Mouse (Mus musculus) forebrain, embryonic 13.5 days (tissue): ENCODE measurements around the gene Samd3. TPM values are rescaled to one million over a fixed set of nuclear protein-coding genes. Genes with fewer than 3 reads are reported as not detected.

Experiments
- ATAC-seq: fragments of 200-750 bp; cut with Nextera tagmentation; 2 replicates; pipeline ENCODE4 v1.8.0; 2017
- H3K27ac ChIP-seq: fragments of 300-500 bp; sonication (generic); 2 replicates; pipeline ENCODE4 v1.5.1; 2015; ENCODE audit warnings: inconsistent platforms, mild to moderate bottlenecking, moderate library complexity
- H3K27me3 ChIP-seq: fragments of 300-500 bp; sonication (generic); 2 replicates; pipeline ENCODE4 v1.6.1; 2015; ENCODE audit warnings: mild to moderate bottlenecking, inconsistent platforms
- H3K36me3 ChIP-seq: fragments of 300-500 bp; sonication (generic); 2 replicates; pipeline ENCODE4 v1.6.1; 2015; ENCODE audit warnings: mild to moderate bottlenecking, inconsistent platforms; ENCODE audit not compliant: poor library complexity, severe bottlenecking
- H3K4me1 ChIP-seq: fragments of 300-500 bp; sonication (generic); 2 replicates; pipeline ENCODE4 v1.6.1; 2015; ENCODE audit warnings: inconsistent platforms
- H3K4me2 ChIP-seq: fragments of 300-500 bp; sonication (generic); 2 replicates; pipeline ENCODE4 v1.6.1; 2015; ENCODE audit warnings: inconsistent platforms, mild to moderate bottlenecking, moderate library complexity
- H3K4me3 ChIP-seq: fragments of 300-500 bp; sonication (generic); 2 replicates; pipeline ENCODE4 v1.5.1; 2015; ENCODE audit warnings: mild to moderate bottlenecking, inconsistent platforms
- H3K9ac ChIP-seq: fragments of 300-500 bp; sonication (generic); 2 replicates; pipeline ENCODE4 v1.6.1; 2015; ENCODE audit warnings: mild to moderate bottlenecking, inconsistent platforms
- H3K9me3 ChIP-seq: fragments of 300-500 bp; sonication (generic); replicated peaks from 2 replicates; pipeline ENCODE4 v1.6.1; 2016; ENCODE audit warnings: inconsistent platforms
- WGBS: fragments of 180-500 bp; shearing (Covaris S2); methylation state at CpG from one replicate; pipeline ENCODE4 v1.1.7; 2015; 5-methylcytosine and 5-hydroxymethylcytosine counted together
- polyA plus RNA-seq: library from polyadenylated mRNA; unstranded; fragments of >200 nt; fragmentation: Nextera tagmentation; extraction: Ambion mirVana; gene quantifications from 2 replicates; pipeline ENCODE4 v1.2.1, GENCODE M21; 2015

The Samd3 gene
- polyA plus RNA-seq, 1 experiment from 2014 or later = 10.6 TPM

GRCm38 (mm10) chr10:26244466-26244865 lies 15.0 kb downstream of the Samd3 start:
- no peak for ATAC-seq
- no peak overlapping the region for H3K4me3 ChIP-seq
- no peaks in the 10 kb centered on the region for H3K36me3 ChIP-seq
- no peaks in the 10 kb centered on the region for H3K27me3 ChIP-seq
- H3K4me1 ChIP-seq = no peaks in the 10 kb centered on the region
- 94% methylated on average over 6 of the region's 6 CpGs for WGBS
- H3K9ac ChIP-seq = no peak overlapping the region
- H3K27ac ChIP-seq = no peak overlapping the region
- no peaks in the 10 kb centered on the region for H3K9me3 ChIP-seq
- H3K4me2 ChIP-seq = no peak overlapping the region

DNA sequence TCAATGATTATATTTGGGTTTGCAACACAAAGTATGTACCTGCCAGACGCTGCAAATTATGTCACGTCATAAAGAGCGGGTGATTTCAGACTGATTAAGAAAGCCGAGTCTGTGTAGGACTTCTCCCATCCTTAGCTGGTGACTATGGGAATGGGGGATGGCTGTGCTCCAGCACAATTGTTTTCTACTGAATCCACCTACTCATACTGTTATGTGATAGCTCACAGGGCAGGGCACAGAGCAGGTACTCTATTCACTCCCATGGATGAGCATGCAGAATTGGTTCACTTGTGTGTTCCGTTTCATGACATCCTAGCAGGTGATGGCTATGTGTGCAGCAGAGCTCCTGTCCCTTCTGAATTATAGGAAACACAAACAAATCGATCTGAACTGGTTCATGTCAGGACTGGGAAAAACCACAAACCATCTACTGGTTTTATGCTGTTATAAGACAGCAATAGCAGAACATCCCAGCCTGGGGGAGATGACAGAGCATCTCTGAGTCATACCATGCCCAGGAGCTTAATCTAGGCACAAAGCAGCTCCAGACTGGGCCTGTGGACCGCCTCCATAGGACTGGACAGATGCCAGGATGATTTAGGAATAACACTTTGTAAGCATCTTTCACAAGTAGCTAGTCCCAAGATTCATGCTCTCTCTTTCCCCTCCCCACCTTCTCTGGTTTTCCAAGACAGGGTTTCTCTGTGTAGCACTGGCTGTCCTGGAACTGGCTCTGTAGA lies 20.1 kb downstream of the Samd3 start:
- Histone ChIP-seq H3K36me3 (no peaks in the 10 kb centered on the region), H3K27me3 (no peaks in the 10 kb centered on the region), H3K4me3 (no peak overlapping the region), H3K9ac (no peak overlapping the region), H3K9me3 (no peaks in the 10 kb centered on the region), H3K27ac (no peak overlapping the region), H3K4me2 (no peak overlapping the region), H3K4me1 (no peaks in the 10 kb centered on the region)
- no peak for ATAC-seq
- WGBS = 85% methylated on average over 7 of the region's 7 CpGs

DNA sequence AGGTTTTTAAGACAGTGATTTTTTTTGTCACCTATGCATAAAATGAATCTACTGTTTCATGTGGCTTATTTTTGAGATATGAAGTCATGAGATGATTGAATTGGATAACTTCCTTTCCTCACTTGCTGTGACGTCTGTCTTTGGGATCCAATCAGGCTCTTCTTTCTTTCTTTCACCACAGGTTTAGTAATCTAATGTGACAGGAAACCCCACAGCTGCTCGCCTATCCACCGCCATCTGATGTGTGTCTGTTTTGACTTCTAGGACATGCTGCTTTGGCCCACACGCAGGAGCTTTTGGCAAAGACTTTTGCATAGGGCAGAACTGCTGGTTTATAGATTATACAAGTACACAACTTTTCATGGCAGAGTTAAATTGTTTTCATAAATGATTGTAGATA lies 30.4 kb downstream of the Samd3 start:
- Histone ChIP-seq H3K36me3 (no peaks in the 10 kb centered on the region), H3K9ac (no peak overlapping the region), H3K9me3 (no peaks in the 10 kb centered on the region), H3K27ac (no peak overlapping the region), H3K27me3 (no peaks in the 10 kb centered on the region), H3K4me3 (no peak overlapping the region), H3K4me1 (no peaks in the 10 kb centered on the region), H3K4me2 (no peak overlapping the region)
- WGBS = 84% methylated on average over 4 of the region's 4 CpGs
- ATAC-seq = no peak

DNA sequence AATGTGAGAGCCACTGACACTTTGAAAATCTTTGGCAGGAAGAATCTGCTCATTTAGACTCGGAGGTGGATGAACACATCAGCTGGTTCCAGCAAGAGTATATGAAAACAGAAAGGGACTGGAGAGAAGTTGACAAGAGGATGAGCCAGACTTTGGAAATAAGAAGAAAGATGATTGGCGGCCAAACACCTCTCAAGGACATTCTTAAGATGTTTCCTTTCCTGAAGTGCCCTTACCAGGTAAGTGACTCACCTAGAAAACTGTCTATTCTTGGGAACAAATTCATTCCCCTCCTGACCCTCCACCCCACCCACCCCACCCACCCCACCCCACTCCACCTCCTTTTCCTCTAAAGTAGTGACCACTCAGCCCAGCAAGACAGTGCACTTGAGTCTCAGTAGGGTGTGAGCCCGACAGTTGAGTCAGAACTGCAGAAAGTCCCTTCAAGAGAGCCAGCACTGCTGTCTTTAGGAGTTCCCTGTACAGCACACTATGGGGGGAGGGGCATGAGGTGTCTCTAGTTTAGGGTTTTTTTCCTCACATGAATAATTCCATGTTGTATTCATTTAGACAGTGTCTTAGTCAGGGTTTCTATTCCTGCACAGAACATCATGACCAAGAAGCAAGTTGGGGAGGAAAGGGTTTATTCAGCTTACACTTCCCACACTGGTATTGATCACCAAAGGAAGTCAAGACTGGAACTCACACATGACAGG lies 34.4 kb downstream of the Samd3 start:
- Histone ChIP-seq H3K9ac (no peak overlapping the region), H3K36me3 (no peaks in the 10 kb centered on the region), H3K9me3 (no peaks in the 10 kb centered on the region), H3K4me1 (no peaks in the 10 kb centered on the region), H3K4me2 (no peak overlapping the region), H3K27me3 (no peaks in the 10 kb centered on the region), H3K4me3 (no peak overlapping the region), H3K27ac (no peak overlapping the region)
- WGBS = 85% methylated on average over 3 of the region's 3 CpGs
- ATAC-seq = no peak

DNA sequence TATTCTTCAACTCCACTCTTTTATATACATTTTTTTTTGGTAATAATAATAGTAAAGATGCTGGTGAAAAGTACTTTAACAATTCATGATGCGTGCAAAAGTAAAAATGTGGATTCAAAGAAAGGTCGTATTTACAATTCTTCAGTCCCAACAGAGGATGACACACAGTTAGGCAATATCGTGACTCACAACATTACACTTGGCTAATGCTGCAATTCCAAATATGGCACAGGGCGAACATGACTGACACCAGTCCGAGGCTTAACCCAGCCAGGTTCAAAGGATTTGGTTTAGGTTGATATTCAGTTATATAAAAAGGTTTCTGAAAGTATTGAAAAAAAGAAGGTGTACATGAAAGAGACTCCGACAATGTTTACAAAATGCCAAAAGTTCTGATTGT lies 45.9 kb downstream of the Samd3 start:
- Histone ChIP-seq H3K9me3 (no peaks in the 10 kb centered on the region), H3K27me3 (no peaks in the 10 kb centered on the region), H3K4me1 (no peaks in the 10 kb centered on the region), H3K27ac (no peak overlapping the region), H3K4me2 (no peak overlapping the region), H3K36me3 (peaks cover 38% of the 10 kb centered on the region), H3K4me3 (no peak overlapping the region), H3K9ac (no peak overlapping the region)
- WGBS = 96% methylated on average over 6 of the region's 6 CpGs
- ATAC-seq = no peak

- Histone ChIP-seq H3K9ac (no peak overlapping the region), H3K4me1 (no peaks in the 10 kb centered on the region), H3K9me3 (no peaks in the 10 kb centered on the region), H3K27ac (no peak overlapping the region), H3K27me3 (no peaks in the 10 kb centered on the region), H3K36me3 (peaks cover 49% of the 10 kb centered on the region), H3K4me2 (no peak overlapping the region), H3K4me3 (no peak overlapping the region)
- 56% methylated on average over 8 of the region's 8 CpGs for WGBS
- ATAC-seq = 0 out of 2 replicates have a peak, but pooled peaks have one; percentile 19
These were observed 50.5 kb downstream of the Samd3 start for GRCm38 (mm10) chr10:26280009-26280408.

DNA sequence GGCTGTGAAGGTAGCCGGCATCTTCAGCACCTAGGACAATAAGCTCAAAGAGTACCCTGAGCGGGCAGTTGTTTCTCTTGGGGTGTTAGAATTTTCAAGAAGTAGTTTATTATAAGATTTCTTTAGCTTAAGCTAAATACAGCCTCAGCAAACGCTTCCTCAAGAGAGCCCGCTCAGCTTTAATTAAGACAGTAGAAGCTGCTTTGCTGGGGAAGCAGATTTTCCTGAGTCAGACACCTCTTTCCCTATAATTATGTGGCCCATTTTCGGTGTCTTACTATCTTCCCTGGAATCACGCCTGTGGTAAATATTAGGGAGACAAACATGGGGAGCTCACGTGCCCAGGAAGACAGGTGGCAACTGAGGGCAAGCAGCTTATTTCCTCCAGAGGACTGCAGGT lies 57.6 kb downstream of the Samd3 start:
- Histone ChIP-seq H3K4me1 (peaks cover 10% of the 10 kb centered on the region), H3K4me2 (no peak overlapping the region), H3K27me3 (no peaks in the 10 kb centered on the region), H3K27ac (no peak overlapping the region), H3K4me3 (no peak overlapping the region), H3K36me3 (peaks cover 32% of the 10 kb centered on the region), H3K9ac (no peak overlapping the region), H3K9me3 (no peaks in the 10 kb centered on the region)
- no peak for ATAC-seq
- 92% methylated on average over 7 of the region's 7 CpGs for WGBS

DNA sequence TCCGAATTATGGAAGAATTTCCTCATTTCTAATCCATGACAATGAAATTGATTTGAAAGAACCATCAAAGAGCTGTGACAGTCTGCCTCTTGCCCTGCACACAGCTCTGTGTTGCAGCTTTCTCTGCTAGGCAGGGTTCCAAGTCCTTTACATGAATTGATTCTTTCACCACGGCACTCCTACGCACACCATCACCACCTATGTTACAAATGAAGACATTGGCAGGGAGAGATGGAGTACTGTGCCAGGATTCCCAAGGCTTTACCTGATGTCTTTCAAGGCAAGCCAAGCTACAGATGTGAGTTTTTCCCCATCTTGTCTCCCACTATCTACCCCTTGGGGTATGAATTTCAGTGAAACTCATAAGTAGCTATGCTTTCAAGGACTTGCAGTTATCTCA lies 67.7 kb downstream of the Samd3 start:
- peak; percentile 44; the same call in 1 of the 2 replicates for ATAC-seq

GRCm38 (mm10) chr10:26297626-26298025 lies 68.1 kb downstream of the Samd3 start:
- ATAC-seq = no peak

More for the DNA sequence above, 67.7 kb downstream of the Samd3 start:
- Histone ChIP-seq H3K9ac (no peak overlapping the region), H3K27ac (no peak overlapping the region), H3K9me3 (no peaks in the 10 kb centered on the region), H3K36me3 (peaks cover 51% of the 10 kb centered on the region), H3K4me3 (no peak overlapping the region), H3K4me1 (peaks cover 9% of the 10 kb centered on the region; the same call in 1 of the 2 replicates), H3K27me3 (no peaks in the 10 kb centered on the region), H3K4me2 (no peak overlapping the region)
- 67% methylated on average over 3 of the region's 3 CpGs for WGBS

DNA sequence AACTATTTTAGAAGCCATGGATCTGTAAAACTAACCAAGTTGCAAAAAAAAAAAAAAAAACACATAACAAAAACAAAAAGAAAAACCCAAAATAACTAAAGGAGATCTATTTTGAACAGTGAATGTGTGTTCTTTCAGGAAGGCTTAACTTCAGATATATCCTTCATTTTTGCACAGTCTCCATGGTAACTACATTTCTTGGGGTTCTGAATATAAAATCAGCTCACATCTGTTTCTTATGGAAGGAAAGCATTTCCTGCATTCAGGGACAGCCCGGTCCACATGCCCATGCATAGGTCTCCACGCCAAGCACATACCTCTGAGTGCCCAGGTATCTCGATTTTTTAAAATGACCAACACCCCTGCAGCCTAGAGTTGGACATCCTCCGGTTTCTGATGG lies 72.8 kb downstream of the Samd3 start:
- Histone ChIP-seq H3K4me1 (0 out of 2 replicates have a peak, but pooled peaks cover 2% of the 10 kb centered on the region), H3K27ac (no peak overlapping the region), H3K4me2 (no peak overlapping the region), H3K27me3 (no peaks in the 10 kb centered on the region), H3K4me3 (no peak overlapping the region), H3K9me3 (no peaks in the 10 kb centered on the region), H3K9ac (no peak overlapping the region), H3K36me3 (peaks cover 37% of the 10 kb centered on the region)
- WGBS = 96% methylated on average over 4 of the region's 4 CpGs
- no peak for ATAC-seq

More at GRCm38 (mm10) chr10:26297626-26298025, 68.1 kb downstream of the Samd3 start:
- 85% methylated on average over 7 of the region's 7 CpGs for WGBS
- peaks cover 9% of the 10 kb centered on the region; the same call in 1 of the 2 replicates for H3K4me1 ChIP-seq
- H3K9ac ChIP-seq = no peak overlapping the region
- peaks cover 50% of the 10 kb centered on the region for H3K36me3 ChIP-seq
- no peaks in the 10 kb centered on the region for H3K9me3 ChIP-seq
- no peak overlapping the region for H3K4me2 ChIP-seq
- H3K27me3 ChIP-seq = no peaks in the 10 kb centered on the region
- H3K4me3 ChIP-seq = no peak overlapping the region
- H3K27ac ChIP-seq = no peak overlapping the region

GRCm38 (mm10) chr10:26303485-26303884 lies 74.0 kb downstream of the Samd3 start:
- no peak overlapping the region for H3K4me3 ChIP-seq
- 91% methylated on average over 6 of the region's 6 CpGs for WGBS
- H3K36me3 ChIP-seq = peaks cover 46% of the 10 kb centered on the region
- no peak overlapping the region for H3K27ac ChIP-seq
- no peaks in the 10 kb centered on the region for H3K27me3 ChIP-seq
- peak; percentile 50; the same call in 1 of the 2 replicates for ATAC-seq
- no peak overlapping the region for H3K9ac ChIP-seq
- no peak overlapping the region for H3K4me2 ChIP-seq
- H3K9me3 ChIP-seq = no peaks in the 10 kb centered on the region
- no peaks in the 10 kb centered on the region for H3K4me1 ChIP-seq

DNA sequence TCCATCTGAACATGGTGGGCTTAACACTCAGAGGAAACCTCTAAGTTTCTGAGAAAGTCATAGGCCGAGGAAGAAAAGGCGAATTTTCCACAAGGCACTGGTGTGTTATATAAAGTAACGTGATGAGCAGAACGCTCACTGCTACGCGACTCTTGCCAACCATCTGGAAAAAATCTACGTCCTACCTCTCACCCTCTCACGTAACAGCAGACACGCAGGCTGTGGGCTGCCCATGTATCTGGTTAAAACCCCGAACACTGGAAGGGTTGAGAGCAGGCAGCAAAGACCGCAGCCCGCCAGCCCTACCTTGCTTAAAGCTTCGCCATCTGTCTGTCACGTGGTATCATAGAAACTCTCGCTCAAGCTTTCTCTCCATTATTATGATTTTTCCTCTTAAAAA lies 84.8 kb downstream of the Samd3 start:
- 0 out of 2 replicates have a peak, but pooled peaks have one; percentile 48 for ATAC-seq
- H3K27ac ChIP-seq = no peak overlapping the region
- H3K27me3 ChIP-seq = no peaks in the 10 kb centered on the region
- no peaks in the 10 kb centered on the region for H3K4me1 ChIP-seq
- H3K36me3 ChIP-seq = peaks cover 60% of the 10 kb centered on the region
- no peak overlapping the region for H3K9ac ChIP-seq
- H3K4me3 ChIP-seq = no peak overlapping the region
- no peaks in the 10 kb centered on the region for H3K9me3 ChIP-seq
- H3K4me2 ChIP-seq = no peak overlapping the region
- WGBS = 95% methylated on average over 15 of the region's 15 CpGs
